Mouse (Mus musculus) stomach, postnatal 0 days (tissue): ENCODE data around the gene Arid1a. TPM values are rescaled to one million over a fixed set of nuclear protein-coding genes. Genes with fewer than 3 reads are reported as not detected.

Source experiments
- ATAC-seq: fragments of 200-750 bp; cut with Nextera tagmentation; 2 replicates; pipeline ENCODE4 v1.8.0; 2017; ENCODE audit not compliant: low FRiP score, low TSS enrichment
- DNase-seq: peaks from one replicate; pipeline ENCODE4 v3.0.0-alpha.2; 2016; ENCODE audit warnings: low spot score
- H3K27ac ChIP-seq: fragments of 300-500 bp; sonication (generic); replicated peaks from 2 replicates; pipeline ENCODE4 v1.5.1; 2014; ENCODE audit warnings: mild to moderate bottlenecking, control low read depth
- H3K27me3 ChIP-seq: fragments of 300-500 bp; sonication (generic); 2 replicates; pipeline ENCODE4 v1.6.1; 2014; ENCODE audit warnings: low read length; ENCODE audit not compliant: control insufficient read depth, insufficient read depth
- H3K36me3 ChIP-seq: fragments of 300-500 bp; sonication (generic); 2 replicates; pipeline ENCODE4 v1.6.1; 2014; ENCODE audit warnings: low read length, mixed read lengths; ENCODE audit not compliant: control insufficient read depth, insufficient read depth
- H3K4me1 ChIP-seq: fragments of 300-500 bp; sonication (generic); replicated peaks from 2 replicates; pipeline ENCODE4 v1.6.1; 2014; ENCODE audit warnings: antibody characterized with exemption; ENCODE audit not compliant: control insufficient read depth, insufficient read depth
- H3K4me2 ChIP-seq: fragments of 300-500 bp; sonication (generic); replicated peaks from 2 replicates; pipeline ENCODE4 v1.6.1; 2014; ENCODE audit warnings: low read depth, mild to moderate bottlenecking, control low read depth, moderate library complexity
- H3K4me3 ChIP-seq: fragments of 300-500 bp; sonication (generic); 2 replicates; pipeline ENCODE4 v1.5.1; 2014; ENCODE audit warnings: low read depth, low read length, control low read depth
- H3K9ac ChIP-seq: fragments of 300-500 bp; sonication (generic); 2 replicates; pipeline ENCODE4 v1.6.1; 2014; ENCODE audit warnings: mild to moderate bottlenecking, low read length, control low read depth, mixed read lengths
- H3K9me3 ChIP-seq: fragments of 300-500 bp; sonication (generic); 2 replicates; pipeline ENCODE4 v1.6.1; 2016; ENCODE audit warnings: low read length; ENCODE audit not compliant: control insufficient read depth
- CTCF ChIP-seq: IDR thresholded peaks from 2 replicates; pipeline ENCODE4 v1.5.1; 2016; ENCODE audit warnings: antibody characterized with exemption, low read depth, mild to moderate bottlenecking, moderate library complexity
- EP300 ChIP-seq: optimal IDR thresholded peaks from 2 replicates; pipeline ENCODE3; 2016; ENCODE audit warnings: antibody characterized with exemption
- WGBS: fragments of 180-500 bp; shearing (Covaris S2); extraction: QIAGEN DNeasy Blood & Tissue Kit; methylation state at CpG from one replicate; pipeline ENCODE4 v1.1.7; 2014; 5-methylcytosine and 5-hydroxymethylcytosine counted together
- microRNA-seq: library from miRNA; unstranded; fragments of <30 nt; microRNA quantifications from one replicate; pipeline ENCODE4, GENCODE M21; 2016
- polyA plus RNA-seq: library from polyadenylated mRNA; unstranded; fragments of >200 nt; fragmentation: Nextera tagmentation; extraction: Ambion mirVana; gene quantifications from 2 replicates; pipeline ENCODE4 v1.2.1, GENCODE M21; 2015

The Arid1a gene
- polyA plus RNA-seq, 1 experiment from 2014 or later, result 8.7 TPM

DNA sequence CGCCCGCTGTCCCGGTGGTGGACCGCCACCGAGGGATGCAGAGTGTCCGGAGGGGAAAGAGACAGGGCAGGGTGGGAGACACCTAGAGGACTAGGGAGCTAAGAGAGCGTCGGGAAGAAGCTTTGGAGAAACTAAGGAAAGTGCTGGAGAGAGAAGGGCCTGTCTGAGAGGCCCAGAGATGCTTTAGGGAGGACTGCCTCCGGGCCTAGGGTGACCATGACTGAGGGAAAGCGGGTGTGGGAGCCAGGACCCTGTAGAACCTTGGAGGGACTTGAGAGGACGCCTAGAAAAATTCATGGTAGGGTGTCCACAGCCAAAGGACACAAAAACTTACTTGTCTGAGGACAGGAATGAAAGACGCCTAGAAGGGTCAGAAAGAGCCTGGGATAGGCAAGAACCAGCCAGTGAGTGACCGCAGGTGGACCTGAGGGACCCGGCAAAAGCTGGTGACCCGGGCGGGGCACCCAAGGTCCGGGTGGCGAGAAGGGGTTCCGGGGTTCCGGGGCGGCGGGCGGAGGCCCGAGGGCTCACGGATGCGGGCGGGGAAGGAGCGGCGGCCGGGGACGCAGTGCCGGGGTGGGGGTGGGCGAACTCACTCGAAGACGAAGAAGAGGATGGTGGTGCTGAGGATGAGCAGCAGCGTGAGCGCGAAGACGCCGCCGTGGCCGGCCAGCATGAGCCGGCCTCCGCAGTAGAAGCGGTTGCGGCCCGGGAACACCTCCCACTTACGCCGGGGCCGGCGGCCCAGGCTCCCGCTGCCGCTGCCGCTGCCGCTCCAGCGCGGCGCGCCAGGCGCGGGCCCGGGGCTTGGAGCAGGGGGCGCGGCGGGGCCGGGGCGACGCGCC is 123.9 kb downstream of the Arid1a start:
- H3K36me3 ChIP-seq, result no peaks in the 10 kb centered on the region
- no peaks in the 10 kb centered on the region for H3K9me3 ChIP-seq
- H3K27me3 ChIP-seq, result no peaks in the 10 kb centered on the region
- H3K4me1 ChIP-seq, result 0 out of 2 replicates have a peak, but pooled peaks cover 3% of the 10 kb centered on the region
- ATAC-seq, result peak; percentile 46
- 3% methylated on average over 52 of the region's 69 CpGs for WGBS
- peak overlapping the region; percentile 94 for H3K4me2 ChIP-seq
- TF ChIP-seq EP300, result no peak
- TF ChIP-seq CTCF, result no peak
- peak overlapping the region; percentile 91 for H3K9ac ChIP-seq
- H3K4me3 ChIP-seq, result peak overlapping the region; percentile 70
- H3K27ac ChIP-seq, result peak overlapping the region; percentile 82
- DNase-seq, result no peak

DNA sequence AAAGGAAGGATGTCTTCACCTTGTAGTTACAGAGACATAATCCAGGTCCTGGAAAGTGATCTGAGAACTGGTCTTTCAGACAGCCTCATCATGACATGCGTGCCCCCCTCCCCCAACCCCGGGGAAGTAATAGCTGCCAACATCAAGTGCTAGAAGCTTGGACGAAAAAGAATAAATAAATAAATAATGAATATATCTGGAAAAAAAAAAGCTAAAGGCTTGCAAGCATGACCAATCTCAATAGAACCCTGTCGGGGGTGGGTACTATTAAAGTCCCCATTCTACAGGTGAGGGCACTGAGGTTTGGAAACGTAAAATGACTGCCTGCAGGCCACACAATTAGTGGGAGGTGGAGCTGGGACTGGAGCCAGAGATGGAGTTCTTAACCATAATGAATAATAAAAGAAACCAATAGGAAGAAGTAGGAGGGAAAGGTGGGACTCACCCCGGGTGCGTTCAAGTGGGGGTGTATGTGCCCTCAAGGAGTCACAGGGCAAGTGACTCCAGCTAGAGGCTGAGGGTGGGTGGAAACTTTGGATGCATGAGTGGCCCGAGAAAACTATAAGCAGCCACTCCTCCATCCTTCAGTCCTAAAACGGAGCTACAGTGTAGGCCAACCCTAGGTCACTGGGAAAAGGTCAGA is 124.7 kb downstream of the Arid1a start:
- peak overlapping the region; percentile 91 for H3K9ac ChIP-seq
- no peak for TF ChIP-seq CTCF
- no peak for TF ChIP-seq EP300
- DNase-seq (no peak), ATAC-seq (no peak)
- peak overlapping the region; percentile 70 for H3K4me3 ChIP-seq
- 38% methylated on average over 9 of the region's 9 CpGs for WGBS
- H3K36me3 ChIP-seq, result no peaks in the 10 kb centered on the region
- H3K27ac ChIP-seq, result peak overlapping the region; percentile 82
- H3K27me3 ChIP-seq, result no peaks in the 10 kb centered on the region
- H3K4me1 ChIP-seq, result 0 out of 2 replicates have a peak, but pooled peaks cover 3% of the 10 kb centered on the region
- H3K9me3 ChIP-seq, result no peaks in the 10 kb centered on the region
- H3K4me2 ChIP-seq, result peak overlapping the region; percentile 94

DNA sequence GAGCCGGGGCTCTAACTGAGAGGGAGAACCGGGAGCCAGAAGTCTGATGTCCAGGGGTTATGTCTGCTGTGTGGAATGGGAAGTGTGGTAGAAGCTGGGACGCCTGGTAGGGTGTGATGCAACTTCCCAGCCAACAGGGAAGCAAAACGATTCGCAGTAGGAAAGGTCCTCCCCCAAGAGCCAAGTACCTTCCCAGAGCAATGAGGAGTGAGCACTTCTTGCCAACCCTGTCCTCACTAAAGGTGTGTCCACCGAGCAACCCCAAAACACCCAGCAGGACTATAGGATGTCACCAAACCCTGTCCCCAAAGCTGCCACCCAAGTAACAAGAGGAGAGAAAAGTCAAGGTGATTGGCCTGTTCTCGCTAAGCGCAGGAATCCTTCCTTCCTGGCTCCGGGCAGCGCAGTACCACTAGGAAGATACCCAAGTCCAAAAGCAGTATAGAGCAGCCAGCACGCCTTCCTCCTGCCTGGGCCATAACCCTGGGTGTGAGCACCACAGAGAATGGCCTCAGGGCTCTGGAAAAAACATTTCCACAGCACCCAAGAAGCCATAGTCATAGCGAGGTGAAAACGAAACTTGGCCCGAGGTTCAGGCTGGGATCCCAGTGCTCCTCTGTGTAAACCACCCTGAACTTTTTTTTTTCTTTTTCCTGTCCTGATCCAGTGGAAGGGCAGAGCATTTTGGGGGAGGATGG is 125.3 kb downstream of the Arid1a start:
- no peak for TF ChIP-seq EP300
- no peak for TF ChIP-seq CTCF
- peaks cover 2% of the 10 kb centered on the region; the same call in 1 of the 2 replicates for H3K36me3 ChIP-seq
- 0 out of 2 replicates have a peak, but pooled peaks cover 3% of the 10 kb centered on the region for H3K4me1 ChIP-seq
- H3K9me3 ChIP-seq, result no peaks in the 10 kb centered on the region
- H3K4me3 ChIP-seq, result no peak overlapping the region
- H3K9ac ChIP-seq, result no peak overlapping the region
- H3K4me2 ChIP-seq, result peak overlapping the region; percentile 94; the same call in 1 of the 2 replicates
- no peaks in the 10 kb centered on the region for H3K27me3 ChIP-seq
- DNase-seq (no peak), ATAC-seq (no peak)
- 66% methylated on average over 14 of the region's 14 CpGs for WGBS
- no peak overlapping the region for H3K27ac ChIP-seq

DNA sequence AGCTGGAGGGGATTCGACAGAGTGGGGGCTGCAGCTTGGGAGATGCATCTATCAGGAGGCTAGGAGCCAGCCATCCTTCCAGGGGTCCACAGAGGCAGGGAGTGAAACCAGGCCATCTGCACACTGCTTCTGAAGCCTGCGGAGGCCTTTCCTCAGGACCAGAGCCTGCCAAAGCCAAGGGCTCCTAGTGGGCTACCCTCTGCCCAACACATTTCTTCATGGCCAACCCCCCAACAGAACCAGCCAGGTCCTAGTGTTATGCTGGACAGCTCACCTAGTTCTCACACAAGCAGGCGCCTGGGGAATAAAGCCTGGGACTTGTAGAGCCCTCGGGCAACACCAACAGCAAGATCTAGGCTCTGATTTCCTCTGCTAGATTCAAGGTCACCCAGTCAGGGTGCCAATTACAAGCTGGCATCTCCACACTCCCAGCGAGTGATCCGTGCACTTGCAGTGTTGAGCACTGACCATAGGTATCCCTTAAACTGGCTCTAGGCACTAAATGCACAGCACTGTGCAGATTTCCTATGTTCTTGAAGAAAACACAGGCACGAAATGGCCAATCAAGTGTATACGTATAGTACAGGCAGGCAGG is 126.1 kb downstream of the Arid1a start:
- ATAC-seq, result no peak
- 0 out of 2 replicates have a peak, but pooled peaks cover 3% of the 10 kb centered on the region for H3K4me1 ChIP-seq
- H3K9ac ChIP-seq, result no peak overlapping the region
- no peak overlapping the region for H3K27ac ChIP-seq
- H3K4me3 ChIP-seq, result no peak overlapping the region
- H3K27me3 ChIP-seq, result no peaks in the 10 kb centered on the region
- 89% methylated on average over 8 of the region's 8 CpGs for WGBS
- H3K9me3 ChIP-seq, result no peaks in the 10 kb centered on the region
- no peak for DNase-seq
- no peak overlapping the region for H3K4me2 ChIP-seq
- H3K36me3 ChIP-seq, result peaks cover 6% of the 10 kb centered on the region; the same call in 1 of the 2 replicates
- TF ChIP-seq EP300, result no peak
- TF ChIP-seq CTCF, result no peak

DNA sequence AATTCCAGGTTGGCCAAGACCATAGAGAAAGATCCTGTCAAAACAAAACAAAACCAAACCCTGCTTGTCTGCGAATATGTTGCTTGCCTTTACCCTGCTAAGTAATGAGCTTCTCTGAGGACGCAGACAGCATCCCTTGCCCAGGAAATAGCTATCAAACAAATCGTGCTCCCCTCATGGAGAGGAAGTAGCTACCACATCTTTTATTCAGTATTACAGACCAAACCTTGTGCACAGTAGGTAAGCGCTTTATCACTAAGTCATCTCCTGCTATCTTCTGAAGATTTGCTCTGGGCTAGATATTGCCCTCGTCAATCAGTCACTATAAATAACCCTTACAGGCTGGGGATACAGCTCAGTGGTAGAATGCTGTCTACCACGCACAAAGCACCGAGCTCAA is 127.4 kb downstream of the Arid1a start:
- whole genome bisulfite sequencing, result 77% methylated on average over 7 of the region's 7 CpGs
- no peak overlapping the region for H3K4me3 ChIP-seq
- H3K36me3 ChIP-seq, result peaks cover 6% of the 10 kb centered on the region; the same call in 1 of the 2 replicates
- H3K4me2 ChIP-seq, result no peak overlapping the region
- no peak for ATAC-seq
- H3K4me1 ChIP-seq, result 0 out of 2 replicates have a peak, but pooled peaks cover 3% of the 10 kb centered on the region
- H3K9ac ChIP-seq, result no peak overlapping the region
- DNase-seq, result no peak
- H3K27me3 ChIP-seq, result no peaks in the 10 kb centered on the region
- H3K9me3 ChIP-seq, result no peaks in the 10 kb centered on the region
- H3K27ac ChIP-seq, result no peak overlapping the region
- TF ChIP-seq EP300, result no peak
- TF ChIP-seq CTCF, result no peak

Small RNA genes lying within 50 kb of the gene (microRNA-seq; reads per million reads assigned to microRNA genes)
- not detected for gene Mir7227

Other genes with a start within 250 kb of the Arid1a start
- 29.2 and 34.2 TPM in 2 replicates for gene Kdf1, start 237.8 kb downstream of the Arid1a start, polyA plus RNA-seq
- gene Nudc, start 210.8 kb downstream of the Arid1a start, polyA plus RNA-seq, result 122 and 125 TPM in 2 replicates
- gene Nr0b2, start 203.4 kb downstream of the Arid1a start, polyA plus RNA-seq, result 4.7 and 5.2 TPM in 2 replicates
- gene Gpatch3, start 182.0 kb downstream of the Arid1a start, polyA plus RNA-seq, result 3.6 and 3.8 TPM in 2 replicates
- 13.9 and 14.8 TPM in 2 replicates for gene Gpn2, start 172.4 kb downstream of the Arid1a start, polyA plus RNA-seq
- gene Sfn, start 154.6 kb downstream of the Arid1a start, polyA plus RNA-seq, result 355 and 371 TPM in 2 replicates
- 1.6 and 3.6 TPM in 2 replicates for gene Zdhhc18, start 106.6 kb downstream of the Arid1a start, polyA plus RNA-seq
- gene Pigv, start 84.1 kb downstream of the Arid1a start, polyA plus RNA-seq, result 11.5 and 13.0 TPM in 2 replicates
- gene Rps6ka1, start 131.0 kb upstream of the Arid1a start, polyA plus RNA-seq, result 45.5 and 46.0 TPM in 2 replicates
- gene Hmgn2, start 211.9 kb upstream of the Arid1a start, polyA plus RNA-seq, result 762 and 782 TPM in 2 replicates
- 23.1 TPM in 2 replicates for gene Dhdds, start 244.1 kb upstream of the Arid1a start, polyA plus RNA-seq